Mouse (Mus musculus): Measurements from ENCODE around the gene Arhgap15. TPM values are rescaled to one million over a fixed set of nuclear protein-coding genes. Genes with fewer than 3 reads are reported as not detected.

The Arhgap15 gene
- total RNA-seq, 2 experiments from 2014 or later, result 151 to 173 TPM

DNA sequence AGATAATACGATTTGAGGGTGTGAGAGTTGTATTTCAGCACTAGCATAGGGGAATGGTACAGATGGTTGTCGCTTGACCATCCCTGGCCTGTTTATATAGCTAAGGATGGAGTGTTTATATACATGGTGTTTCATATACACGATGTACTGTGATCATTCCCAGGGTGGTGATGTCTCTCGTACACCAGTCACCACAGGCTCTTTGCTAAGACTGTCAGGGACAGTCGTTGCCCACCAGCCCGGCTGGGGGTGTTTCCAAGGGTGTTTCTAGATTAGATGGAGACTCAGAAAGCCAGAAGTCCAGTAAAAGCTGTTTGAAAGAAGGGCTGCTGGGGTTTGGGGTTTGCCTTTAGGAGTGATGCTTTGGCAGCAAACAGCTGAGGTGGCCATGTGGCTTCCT lies 165.5 kb downstream of the Arhgap15 start:
- ATAC-seq (ENCODE audit: poor library complexity, severe bottlenecking), result no peak

DNA sequence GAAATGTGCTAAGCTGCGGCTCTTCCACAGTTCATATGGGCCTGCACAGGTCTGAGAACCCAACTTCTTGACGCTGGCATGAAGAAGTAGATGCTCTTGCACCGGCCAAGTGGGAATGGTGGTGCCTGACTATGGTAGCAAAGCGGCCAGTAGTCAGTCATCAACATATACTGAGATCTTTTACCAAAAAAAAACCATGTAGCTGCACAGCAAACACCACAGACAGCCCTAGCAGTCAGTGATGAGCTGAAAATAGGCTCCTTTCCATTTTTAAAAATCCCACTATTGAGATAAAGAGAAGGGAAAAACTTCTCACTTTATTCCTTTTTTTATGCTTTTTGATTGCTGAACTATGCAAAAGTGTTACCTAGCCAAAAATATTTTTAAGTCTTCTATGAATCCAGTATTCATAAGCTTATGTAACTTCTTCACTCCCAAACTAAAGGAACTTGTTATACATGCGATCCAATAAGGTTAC lies 175.3 kb downstream of the Arhgap15 start:
- no peak for ATAC-seq (ENCODE audit: poor library complexity, severe bottlenecking)

DNA sequence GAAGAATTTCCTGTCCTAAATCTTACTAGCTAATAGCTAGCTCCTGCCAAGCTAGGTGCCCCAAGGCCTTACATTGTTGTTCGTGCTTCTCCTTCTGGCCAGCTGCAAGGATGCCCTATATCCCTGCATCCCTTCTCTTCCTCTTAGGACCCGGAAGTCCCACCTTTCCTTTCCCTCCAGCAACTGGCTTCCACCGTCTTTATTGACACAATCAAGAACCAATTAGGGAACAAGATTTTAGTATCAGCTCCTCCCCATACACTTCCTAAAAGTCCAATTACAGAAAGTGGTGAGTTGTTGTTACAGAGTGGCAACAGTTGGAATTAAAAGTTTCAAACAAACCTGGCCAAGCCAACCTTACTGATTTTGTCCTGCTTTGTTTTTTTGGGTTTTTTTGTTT lies 183.1 kb downstream of the Arhgap15 start:
- ATAC-seq (ENCODE audit: poor library complexity, severe bottlenecking), result no peak

DNA sequence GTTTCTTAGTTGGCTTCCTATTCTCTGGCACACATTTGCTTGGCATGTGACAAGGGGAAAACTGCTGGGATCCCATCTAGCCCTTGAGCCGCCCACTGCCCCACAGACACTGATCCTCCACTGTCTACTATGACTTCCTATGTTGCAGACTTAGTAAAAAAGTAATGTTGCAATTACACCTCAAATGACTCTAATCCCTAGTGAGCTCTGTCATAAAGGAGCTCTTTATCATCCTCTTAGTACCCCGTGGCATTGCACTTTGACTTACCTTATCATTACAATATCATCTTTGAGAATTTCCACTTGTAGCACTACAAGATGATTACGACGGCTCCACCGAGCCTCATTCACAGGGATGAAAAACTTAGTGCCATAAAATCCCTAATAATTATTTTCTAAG lies 190.6 kb downstream of the Arhgap15 start:
- ATAC-seq (ENCODE audit: poor library complexity, severe bottlenecking), result no peak

DNA sequence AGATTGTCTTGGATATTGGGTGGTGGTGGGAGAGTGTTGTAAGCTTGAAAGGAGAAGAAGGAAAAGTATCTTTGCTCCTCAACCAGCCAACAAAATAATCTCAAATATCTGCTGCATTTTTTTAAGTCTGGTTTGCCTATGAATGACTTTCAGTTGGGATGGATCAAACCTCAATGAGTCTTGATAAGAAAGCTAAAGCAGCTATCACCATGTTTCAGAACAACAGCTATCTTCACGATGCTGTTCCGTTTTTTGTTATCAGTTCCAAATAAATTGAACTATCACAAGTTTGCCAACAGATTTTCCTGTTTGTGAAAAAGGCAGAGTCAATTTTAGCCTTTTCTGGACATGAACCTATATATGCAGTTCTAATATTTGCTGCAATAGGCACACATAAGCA lies 197.1 kb downstream of the Arhgap15 start:
- no peak for ATAC-seq (ENCODE audit: poor library complexity, severe bottlenecking)

DNA sequence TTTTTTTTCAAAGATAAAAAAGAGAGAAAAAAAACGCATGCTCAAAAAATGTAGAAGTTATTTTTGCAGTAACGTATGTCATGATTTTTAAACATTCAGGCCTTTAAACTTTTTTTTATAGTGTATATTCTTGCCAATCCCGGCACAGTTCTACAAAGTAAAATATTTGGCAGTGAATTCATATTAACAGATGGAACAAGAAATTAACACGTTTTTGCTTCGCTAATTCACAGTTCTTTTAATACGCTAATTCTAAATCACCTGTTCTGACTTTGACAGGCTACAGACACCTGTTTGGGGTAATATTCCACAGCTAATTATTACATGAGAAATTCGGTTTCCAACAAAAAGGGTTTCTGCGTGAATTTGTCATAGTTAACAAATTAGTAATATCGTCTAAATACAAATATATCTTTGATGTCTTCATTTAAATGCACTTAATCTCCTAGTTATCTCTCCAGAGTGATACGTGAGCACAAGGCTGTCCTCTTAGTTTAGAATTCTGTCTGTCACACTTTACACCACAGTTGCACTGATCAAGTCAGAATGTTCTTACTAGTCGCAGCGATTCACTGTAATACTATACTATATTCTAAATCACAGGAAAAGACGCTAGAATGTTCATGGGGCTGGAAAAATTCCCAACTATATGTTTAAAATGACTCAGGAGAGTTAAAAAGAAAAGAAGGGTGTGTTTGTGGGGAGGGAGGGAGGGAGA lies 201.3 kb downstream of the Arhgap15 start:
- no peak for ATAC-seq (ENCODE audit: poor library complexity, severe bottlenecking)

DNA sequence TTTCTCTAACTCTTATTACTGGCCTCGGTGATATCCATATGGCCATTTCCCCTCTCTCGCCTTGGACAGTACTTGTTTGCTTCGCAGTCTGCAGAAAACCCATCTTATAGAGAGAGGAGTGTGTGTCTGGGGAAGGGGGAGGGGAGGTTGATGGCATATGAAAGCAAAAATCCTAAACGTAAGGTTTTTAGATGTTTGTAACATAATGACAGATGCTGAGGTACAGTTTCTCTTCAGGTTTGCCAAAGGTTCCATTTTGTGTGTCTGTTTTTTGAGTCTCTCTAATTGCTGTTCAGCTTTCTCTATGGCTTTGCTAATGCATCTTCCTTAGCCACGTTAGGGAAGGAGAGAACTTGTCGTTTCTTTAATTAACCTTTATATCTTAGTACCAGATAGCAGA lies 202.1 kb downstream of the Arhgap15 start:
- no peak for ATAC-seq (ENCODE audit: poor library complexity, severe bottlenecking)

DNA sequence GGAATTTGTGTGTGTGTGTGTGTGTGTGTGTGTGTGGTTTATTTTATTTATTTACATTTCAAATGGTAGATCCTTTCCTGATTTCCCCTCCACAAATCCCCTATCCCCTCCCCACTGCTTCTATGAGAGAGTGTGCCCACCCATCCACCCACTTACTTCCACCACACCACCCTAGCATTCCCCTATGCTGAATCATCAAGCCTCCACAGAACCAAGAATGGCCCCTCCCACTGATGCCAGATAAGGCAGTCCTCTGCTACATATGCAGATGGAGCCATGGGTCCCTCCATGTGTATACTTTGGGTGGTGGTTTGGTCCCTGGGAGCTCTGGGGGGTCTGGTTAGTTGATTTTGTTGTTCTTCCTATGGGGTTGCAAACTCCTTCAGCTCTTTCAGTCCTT lies 210.6 kb downstream of the Arhgap15 start:
- no peak for ATAC-seq (ENCODE audit: poor library complexity, severe bottlenecking)

DNA sequence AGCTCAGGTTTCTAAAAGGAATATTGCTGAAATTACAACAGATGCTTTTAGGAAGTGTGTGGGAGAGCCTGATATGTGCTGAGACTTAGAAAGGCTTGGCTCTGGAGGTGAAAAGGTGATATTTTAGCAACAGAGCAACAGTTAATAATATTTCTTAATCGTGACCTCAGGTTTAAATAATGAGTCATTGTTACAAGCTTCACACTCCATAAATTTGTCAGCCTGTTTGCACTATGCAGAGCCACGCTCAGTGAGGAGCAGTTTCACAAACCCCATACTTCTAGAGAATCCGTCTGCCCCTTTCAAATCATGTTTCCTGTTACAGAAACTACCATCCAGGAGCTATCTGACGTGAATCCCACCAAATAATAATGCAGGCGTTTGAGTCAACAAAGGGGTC lies 213.8 kb downstream of the Arhgap15 start:
- ATAC-seq (ENCODE audit: poor library complexity, severe bottlenecking), result no peak

DNA sequence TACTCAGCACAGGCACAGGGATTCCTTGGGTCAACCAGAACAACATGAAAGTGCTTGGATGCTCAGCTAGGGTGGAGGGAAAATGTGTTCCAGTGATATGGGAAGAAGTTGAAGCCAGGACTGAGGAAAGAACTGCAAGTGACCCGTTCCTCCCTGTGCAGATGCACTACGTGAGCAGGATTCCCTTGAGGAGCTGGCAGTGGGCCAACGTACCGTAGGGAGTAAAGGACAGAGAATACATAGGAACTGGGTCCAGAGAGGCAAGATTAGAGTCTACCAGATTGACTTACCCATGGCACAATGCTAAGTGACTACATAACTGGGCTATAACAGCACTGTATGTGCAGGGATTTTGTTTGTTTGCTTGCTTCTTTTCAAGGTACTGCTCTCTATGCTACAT lies 220.0 kb downstream of the Arhgap15 start:
- no peak for ATAC-seq (ENCODE audit: poor library complexity, severe bottlenecking)

DNA sequence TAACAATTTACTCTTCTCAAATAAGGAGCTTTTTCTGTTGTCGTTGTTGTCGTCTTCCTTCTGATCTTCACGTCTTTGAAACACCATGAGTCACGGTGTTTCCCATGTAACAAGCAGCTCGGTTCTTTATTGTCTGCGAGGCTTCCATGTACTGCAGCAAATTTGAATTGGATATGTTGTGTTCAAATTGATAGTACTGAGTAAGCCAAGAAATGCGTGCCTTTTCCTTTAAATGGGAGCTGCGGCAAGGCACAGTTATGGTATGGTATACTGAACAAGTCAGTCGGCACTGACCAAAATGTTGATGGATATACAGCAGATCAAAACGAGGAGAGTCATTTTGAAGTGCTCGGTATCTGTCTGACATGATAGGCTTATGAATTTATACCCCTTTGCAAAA lies 229.1 kb downstream of the Arhgap15 start:
- ATAC-seq (ENCODE audit: poor library complexity, severe bottlenecking), result no peak

DNA sequence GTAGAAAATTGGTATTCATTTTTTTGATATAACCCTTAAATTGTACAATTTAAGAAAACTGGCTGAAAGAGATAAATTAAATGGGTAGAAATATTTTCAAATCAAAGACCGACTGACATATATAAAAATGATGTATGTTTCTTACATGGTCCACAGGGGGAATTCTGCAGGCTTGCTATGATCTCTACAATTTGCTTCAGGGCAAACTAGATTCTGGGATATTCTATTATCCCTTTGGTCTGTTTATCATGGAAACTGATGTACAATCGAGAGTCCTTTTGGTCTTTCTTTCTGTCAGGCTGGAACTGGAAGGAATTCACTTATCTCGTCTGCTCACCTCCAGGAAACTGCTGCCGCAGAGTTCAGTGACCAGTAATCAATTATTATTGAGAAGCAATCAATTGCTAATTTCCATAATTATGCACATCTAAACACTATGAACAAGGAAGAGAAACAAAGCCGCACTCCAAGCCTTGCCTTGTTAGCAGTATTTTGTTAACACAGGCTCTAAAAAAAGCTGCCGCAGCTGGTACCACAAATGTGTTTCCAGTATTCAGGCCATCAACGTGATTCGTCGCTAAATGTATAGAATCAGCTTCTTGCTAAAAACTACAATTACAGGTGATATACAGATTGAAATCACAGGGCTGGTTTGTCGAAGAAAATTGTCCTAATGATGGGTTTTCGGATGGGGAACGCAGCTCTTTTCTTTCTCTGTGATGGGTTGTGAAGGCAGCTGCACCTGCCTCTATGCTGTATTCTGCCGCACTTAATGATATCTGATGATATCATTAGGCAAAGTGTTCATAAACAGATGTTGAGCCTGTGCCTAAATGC lies 229.8 kb downstream of the Arhgap15 start:
- no peak for ATAC-seq (ENCODE audit: poor library complexity, severe bottlenecking)

DNA sequence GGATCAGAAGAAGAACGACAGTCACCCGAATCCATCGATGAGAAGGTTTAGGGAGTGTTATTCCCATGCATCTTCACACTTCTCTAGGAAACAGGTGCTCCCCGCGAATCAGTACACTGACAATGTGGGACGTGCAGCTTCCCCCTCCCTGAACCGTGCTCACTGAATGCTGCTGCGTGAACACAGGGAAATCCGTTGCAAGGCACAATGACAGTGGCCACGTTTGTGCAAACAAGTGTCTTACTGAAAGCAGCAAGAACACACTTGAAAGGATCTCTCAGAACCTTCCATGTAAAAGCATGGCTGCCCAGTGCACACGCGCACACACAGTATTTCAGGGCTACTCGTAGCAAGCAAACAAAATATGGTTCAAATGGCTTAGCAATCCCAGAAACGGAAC lies 237.4 kb downstream of the Arhgap15 start:
- ATAC-seq (ENCODE audit: poor library complexity, severe bottlenecking), result no peak

DNA sequence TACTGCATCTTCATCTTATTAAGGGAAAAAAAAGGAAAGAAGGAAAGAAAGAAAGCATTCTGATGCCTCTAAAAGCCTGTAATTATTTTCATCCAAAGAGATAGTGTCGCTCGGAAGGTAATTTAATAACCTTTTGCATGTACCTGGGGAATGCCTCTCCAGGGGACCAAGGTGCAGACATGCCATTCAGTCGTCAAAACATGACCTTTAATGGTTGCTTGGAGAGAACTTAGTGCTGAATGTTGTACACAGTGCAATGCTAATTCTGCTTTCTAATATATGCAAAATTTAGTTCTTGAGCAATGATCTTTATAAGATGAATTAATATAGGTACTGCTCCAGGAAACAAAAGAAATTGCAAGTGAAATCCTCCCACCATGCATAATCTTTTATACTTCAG lies 239.3 kb downstream of the Arhgap15 start:
- no peak for ATAC-seq (ENCODE audit: poor library complexity, severe bottlenecking)

DNA sequence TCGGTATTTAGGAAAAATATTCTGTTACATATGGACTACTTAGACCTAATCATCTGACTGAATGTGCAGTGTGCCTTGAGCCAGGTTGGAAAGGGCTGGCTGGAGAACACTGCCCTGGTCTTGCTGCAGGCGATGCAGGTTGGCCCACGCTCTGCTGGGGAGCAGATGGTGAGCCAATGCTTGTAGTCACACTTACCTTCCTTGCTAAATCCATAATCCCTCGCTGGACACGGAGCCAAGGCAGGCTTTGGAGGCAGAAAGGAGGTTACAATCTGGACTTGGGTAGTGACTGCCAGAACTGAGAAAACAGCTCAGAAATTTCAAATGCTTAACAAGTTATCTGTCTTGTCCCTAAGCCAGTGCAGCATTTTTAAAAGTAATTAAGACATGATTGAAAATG lies 241.2 kb downstream of the Arhgap15 start:
- ATAC-seq (ENCODE audit: poor library complexity, severe bottlenecking), result no peak

DNA sequence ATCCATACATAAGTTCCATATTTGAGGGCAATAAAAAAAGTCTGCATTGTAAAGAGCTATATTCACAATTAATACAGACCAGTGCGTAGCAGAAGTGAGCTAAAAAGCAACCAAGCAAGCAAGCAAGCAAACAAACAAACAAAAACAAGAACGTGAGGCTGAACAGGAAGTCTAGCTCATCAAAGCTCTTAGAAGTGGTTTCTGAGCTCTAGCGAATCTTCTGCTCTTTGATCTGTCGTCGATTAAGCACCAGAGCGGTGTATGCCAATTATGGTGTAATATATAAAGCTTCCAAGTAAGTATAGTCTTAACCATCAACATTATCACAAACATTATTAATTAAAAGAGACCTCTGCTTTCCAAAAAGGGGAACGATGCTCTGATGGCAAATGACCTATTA lies 243.9 kb downstream of the Arhgap15 start:
- no peak for ATAC-seq (ENCODE audit: poor library complexity, severe bottlenecking)

DNA sequence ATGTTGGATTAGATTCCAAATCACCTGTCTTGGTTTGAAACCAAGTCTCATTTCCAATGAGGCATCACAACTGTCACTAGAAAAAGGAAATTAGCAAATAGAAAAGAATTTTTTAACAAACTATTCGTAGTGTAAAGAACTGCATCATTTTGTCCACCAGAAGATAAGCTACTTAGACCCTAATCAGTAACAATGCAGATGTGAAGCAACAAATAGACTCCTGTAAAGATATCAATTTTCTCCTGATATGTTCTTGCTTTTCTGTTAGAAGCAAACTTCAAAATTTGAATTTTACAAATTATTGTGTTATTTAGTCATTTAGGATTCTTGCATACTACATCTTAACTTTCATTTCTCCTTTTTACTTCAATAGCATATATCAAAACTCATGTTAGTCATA lies 253.8 kb downstream of the Arhgap15 start:
- no peak for ATAC-seq (ENCODE audit: poor library complexity, severe bottlenecking)

DNA sequence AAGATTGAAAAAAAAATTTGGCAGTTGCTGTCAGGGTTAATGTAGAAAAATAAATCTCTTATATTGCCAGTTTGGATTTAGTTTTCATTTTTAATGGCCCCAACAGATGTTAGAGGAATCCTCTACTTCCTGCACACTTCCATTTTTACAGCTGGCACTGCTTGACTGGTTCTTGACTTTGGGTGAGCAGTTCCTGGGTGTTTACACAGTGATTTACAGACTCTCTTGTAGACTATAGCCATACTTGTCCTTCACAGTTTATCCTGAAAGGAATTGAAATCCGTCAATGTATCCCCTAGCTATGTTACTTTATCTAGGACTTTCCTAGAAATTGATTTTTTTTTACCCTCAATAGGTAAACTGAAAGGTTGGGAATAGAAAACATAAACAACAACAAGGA lies 261.6 kb downstream of the Arhgap15 start:
- no peak for ATAC-seq (ENCODE audit: poor library complexity, severe bottlenecking)

DNA sequence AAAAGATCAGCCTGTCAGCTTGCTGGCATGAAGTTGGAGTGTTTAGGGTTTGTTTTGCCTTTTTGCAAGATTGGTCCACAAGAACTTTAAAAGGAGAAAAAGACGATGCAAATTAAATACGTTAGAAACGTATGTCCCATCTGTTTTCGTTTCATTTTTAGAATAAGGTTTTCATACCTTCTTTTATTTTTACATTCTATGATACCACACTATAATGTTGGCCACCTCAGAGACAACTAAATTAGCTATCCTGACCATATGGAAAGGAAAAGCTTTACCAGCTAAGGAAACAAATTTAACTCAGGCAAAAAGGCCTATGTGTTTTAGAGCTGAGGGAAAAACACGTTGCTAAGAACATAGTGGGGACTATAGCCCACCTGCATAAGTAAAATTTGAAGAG lies 264.8 kb downstream of the Arhgap15 start:
- no peak for ATAC-seq (ENCODE audit: poor library complexity, severe bottlenecking)

DNA sequence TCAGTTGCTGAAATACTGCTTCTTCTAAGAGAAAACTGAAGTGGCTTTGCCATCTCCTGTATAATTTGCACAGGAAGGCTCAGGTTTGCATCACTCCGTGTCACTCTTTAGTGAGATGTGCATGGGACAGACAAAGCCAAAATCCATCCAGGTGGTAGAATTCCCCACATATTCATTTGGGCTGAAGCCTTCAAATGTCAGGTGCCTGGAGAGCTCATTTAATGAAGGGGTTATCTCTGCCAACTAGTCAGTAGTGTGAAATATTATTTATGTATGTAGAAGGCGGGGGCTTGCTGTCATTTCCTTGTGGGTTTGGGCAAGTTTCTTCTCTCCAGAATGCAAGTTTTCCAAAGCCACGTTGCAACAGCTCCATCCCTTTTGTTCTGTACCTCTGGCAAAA lies 268.1 kb downstream of the Arhgap15 start:
- no peak for ATAC-seq (ENCODE audit: poor library complexity, severe bottlenecking)

DNA sequence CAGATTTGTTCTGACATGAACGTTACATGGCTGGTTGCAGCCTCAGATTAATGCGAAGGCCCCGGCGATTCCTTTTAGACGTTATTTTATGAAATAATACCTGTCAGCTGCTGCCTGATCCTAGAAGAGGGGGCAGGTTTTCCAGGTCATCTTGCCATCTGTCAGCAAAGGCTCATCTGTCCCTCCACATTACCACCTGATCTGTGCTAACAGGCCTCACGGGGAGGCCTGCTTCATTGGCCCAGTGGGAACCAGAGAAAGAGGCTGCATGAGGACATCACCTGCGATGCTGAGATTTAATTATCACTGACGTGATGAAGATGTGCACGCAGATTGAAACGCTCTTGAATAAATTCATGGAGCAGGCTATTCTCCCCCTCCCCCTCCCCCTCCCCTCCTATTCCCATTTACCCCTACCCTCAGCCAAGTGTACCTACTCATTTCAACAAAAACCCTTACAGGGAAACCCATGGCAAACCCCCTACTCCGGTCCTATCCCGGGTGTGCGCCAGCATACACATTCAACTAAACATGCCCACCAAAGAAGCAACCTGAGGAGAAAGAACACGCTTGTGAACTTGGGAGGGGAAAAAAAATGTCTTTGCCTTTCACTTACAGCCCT lies 268.9 kb downstream of the Arhgap15 start:
- no peak for ATAC-seq (ENCODE audit: poor library complexity, severe bottlenecking)

DNA sequence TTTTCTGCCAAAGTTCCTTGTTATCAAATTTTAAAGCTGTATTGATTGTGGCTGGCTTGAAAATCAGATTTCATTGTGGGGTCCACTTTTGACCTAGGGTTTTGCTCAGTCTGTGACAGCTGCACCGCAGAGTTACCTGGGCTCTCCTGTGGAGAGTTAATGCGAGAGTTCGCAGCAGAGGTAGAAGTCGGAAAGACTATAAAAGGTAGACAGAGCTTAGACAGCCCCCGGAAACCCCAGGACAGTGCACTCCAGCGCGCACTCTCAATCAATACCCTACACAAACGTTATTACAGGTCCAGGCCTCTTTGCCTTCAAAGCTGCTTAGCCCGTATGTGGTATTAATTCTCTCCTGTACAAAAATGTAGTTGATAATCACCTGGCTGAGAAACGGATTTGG lies 269.4 kb downstream of the Arhgap15 start:
- ATAC-seq (ENCODE audit: poor library complexity, severe bottlenecking), result no peak

Data from megakaryocyte, adult 5-6 weeks (primary cell).